Mouse (Mus musculus): ENCODE results near the gene Slc25a42. TPM values are rescaled to one million over a fixed set of nuclear protein-coding genes. Genes with fewer than 3 reads are reported as not detected.

Gene Slc25a42
- total RNA-seq, 2 experiments from 2014 or later: 43.9 to 44.0 TPM

- no peak for DNase-seq (ENCODE audit: low spot score in 2 of 2)
- Histone ChIP-seq H3K4me3 (no peak overlapping the region), H3K27ac (no peak overlapping the region)
- no peak for TF ChIP-seq CTCF (conservative IDR thresholded peaks at IDR 0.05)
Measured at GRCm38 (mm10) chr8:70157240-70157800, 54.8 kb downstream of the Slc25a42 start.

DNA sequence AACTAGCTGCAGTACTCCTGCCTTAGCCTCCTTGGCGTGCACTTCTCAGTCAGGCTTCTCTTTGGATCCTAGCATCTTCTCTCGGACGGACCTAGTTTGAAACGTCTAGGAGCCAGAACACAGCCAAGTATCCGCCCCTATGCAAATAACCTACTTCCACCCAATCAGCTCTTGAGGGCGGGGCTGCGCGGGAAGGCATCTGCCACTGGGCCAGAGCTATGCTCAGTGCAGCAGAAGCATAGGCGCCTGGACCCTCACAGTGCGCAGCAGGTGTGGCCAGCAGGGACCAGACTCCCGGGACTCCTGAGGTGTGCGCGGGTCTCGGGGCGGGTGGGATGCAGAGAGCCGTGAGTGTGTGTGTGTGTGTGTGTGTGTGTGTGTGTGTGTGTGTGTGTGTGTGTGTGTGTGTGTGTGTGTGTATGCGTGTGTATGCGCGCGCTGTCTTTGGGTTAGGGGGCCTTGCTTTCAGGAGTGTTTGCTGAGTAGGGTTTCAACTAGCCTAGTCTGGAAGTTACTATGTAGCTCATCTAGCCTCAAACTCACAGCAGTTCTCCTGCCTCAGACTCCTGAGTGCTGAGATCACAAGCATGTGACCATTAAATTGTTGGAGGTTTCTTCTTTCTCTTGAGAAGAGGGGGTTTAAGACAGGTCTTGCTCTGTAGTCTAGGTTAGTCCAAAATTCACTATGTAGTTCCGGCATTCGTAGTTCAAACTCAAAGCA lies 59.4 kb downstream of the Slc25a42 start:
- H3K27ac ChIP-seq: no peak overlapping the region
- H3K4me3 ChIP-seq: no peak overlapping the region
- TF ChIP-seq CTCF (conservative IDR thresholded peaks at IDR 0.05): no peak
- DNase-seq (ENCODE audit: low spot score in 2 of 2): peak in 1 of 2 experiments; percentile 41

DNA sequence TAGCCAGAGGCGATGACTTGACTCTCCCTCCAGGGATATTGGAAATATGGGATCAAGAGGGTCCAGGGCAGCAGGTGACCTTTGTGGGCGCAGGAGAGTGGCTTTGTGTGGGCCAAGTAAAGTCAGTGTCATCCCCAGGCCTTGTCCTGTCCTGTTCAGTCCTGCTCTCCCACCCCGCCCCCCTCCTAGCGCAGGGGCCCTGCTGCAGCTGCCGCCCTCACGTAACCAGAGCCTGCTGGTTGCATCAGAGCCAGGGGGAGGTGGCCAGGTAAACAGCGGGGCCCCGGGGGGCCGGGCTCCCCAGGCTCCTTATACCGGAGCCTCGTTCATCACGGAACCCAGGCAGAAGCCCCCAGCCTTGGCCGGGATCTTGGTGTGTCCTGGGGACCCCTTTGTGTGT lies 61.9 kb downstream of the Slc25a42 start:
- no peak for DNase-seq (ENCODE audit: low spot score in 2 of 2)
- TF ChIP-seq CTCF (conservative IDR thresholded peaks at IDR 0.05): no peak
- Histone ChIP-seq H3K27ac (no peak overlapping the region), H3K4me3 (no peak overlapping the region)

- Histone ChIP-seq H3K4me3 (no peak overlapping the region), H3K27ac (no peak overlapping the region)
- TF ChIP-seq CTCF (conservative IDR thresholded peaks at IDR 0.05): no peak
- no peak for DNase-seq (ENCODE audit: low spot score in 2 of 2)
Measured at GRCm38 (mm10) chr8:70147678-70148607, 64.2 kb downstream of the Slc25a42 start.

- Histone ChIP-seq H3K4me3 (peak overlapping the region; percentile 82), H3K27ac (peak overlapping the region; percentile 81)
- no peak; the same call in 1 of the 2 replicates for TF ChIP-seq CTCF (conservative IDR thresholded peaks at IDR 0.05)
- no peak for DNase-seq (ENCODE audit: low spot score in 2 of 2)
Measured at GRCm38 (mm10) chr8:70139981-70140380, 72.1 kb downstream of the Slc25a42 start.

DNA sequence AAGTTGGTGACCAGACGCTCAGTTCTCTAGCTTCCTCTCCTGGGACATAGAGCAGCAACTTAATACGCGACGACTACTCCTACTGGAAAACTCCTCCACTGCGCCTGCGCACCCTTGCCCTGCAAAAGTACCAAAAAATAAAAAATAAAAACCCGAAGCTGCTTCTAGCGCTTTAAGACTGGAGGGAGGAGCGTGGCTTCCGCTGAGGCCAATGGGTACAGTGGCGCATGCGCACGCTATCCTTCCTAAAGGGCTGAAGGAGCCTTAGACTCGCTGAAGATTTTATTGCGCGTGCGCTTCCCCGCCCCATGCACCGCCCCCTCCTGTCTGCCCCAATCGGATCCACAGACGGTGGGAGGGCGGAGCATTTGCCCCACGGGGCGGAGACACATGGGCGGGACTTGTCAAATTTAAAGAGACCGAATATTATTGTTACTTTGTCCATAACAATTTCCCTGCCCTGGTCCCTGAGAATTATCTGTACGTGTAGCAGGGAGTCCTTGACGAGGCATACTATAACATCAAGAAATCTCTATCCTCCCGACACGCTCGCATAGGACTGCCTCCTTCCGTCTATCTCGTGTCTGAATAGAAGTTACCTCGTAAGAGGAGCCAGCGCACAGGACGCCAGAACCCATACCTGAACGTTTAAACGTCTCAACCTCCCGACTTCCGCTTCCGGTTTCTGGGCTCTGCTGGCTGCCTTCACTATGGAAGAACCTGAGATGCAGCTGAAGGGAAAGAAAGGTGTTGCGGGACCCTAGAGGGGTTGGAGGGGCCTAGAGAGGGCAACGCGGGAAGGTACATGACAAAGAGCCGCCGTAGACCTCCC lies 72.9 kb downstream of the Slc25a42 start, which contains the start of the genes Rfxank, Borcs8 and Mef2b:
Gene Rfxank, minus strand, starts transcription at position 129 of the 832 bp plus-strand sequence.
Gene Borcs8, plus strand, starts transcription at position 474 of the 832 bp plus-strand sequence.
Gene Mef2b, plus strand, starts transcription at position 686 of the 832 bp plus-strand sequence.
- Histone ChIP-seq H3K4me3 (peak within 1 kb of the TSS; percentile 82), H3K27ac (peak within 1 kb of the TSS; percentile 88)
- TF ChIP-seq CTCF (conservative IDR thresholded peaks at IDR 0.05): peak; percentile 46
- DNase-seq (ENCODE audit: low spot score in 2 of 2): peak; percentile 97 to 99

- TF ChIP-seq CTCF (conservative IDR thresholded peaks at IDR 0.05): no peak
- Histone ChIP-seq H3K27ac (peak overlapping the region; percentile 88), H3K4me3 (peak overlapping the region; percentile 65)
- DNase-seq (ENCODE audit: low spot score in 2 of 2): no peak
Measured at GRCm38 (mm10) chr8:70137890-70138289, 74.2 kb downstream of the Slc25a42 start.

DNA sequence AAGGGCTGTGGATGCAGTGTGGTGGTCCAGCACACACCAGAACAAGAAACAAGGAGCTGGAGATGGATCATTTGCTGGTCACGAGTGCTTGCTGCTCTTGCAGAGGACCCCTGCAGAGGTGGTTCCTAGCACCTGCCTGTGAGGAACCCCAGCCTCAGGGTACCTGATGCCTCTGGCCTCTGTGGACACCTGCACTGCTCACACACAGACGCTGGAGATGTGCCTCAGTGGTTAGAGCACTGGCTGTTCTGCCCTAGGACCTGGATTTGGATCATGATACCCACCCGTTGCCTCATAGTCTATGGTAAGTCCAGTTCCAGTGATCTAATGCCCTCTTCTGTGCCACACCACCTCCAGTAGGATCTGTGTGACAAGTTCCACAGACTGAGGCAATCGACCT lies 75.5 kb downstream of the Slc25a42 start:
- H3K4me3 ChIP-seq: no peak overlapping the region
- H3K27ac ChIP-seq: no peak overlapping the region
- DNase-seq (ENCODE audit: low spot score in 2 of 2): no peak
- TF ChIP-seq CTCF (conservative IDR thresholded peaks at IDR 0.05): no peak

GRCm38 (mm10) chr8:70134931-70135330 lies 77.2 kb downstream of the Slc25a42 start:
- no peak for DNase-seq (ENCODE audit: low spot score in 2 of 2)
- Histone ChIP-seq H3K4me3 (no peak overlapping the region), H3K27ac (no peak overlapping the region)
- no peak for TF ChIP-seq CTCF (conservative IDR thresholded peaks at IDR 0.05)

Other genes starting within 250 kb of the Slc25a42 start
- gene Gatad2a, start 215.9 kb downstream of the Slc25a42 start, total RNA-seq (2021): 10 to 100 TPM; 29.7 to 32.4 TPM
- gene Mau2, start 169.6 kb downstream of the Slc25a42 start, total RNA-seq (2021): 10 to 100 TPM; 73.6 to 74.3 TPM
- 10 to 100 TPM; 56.1 to 56.9 TPM for gene Sugp1, start 169.5 kb downstream of the Slc25a42 start, total RNA-seq (2021)
- gene Tm6sf2, start 139.4 kb downstream of the Slc25a42 start, total RNA-seq (2021): 1 to 10 TPM; 3.1 to 7.4 TPM
- gene Hapln4, start 128.8 kb downstream of the Slc25a42 start, total RNA-seq (2021): 10 to 100 TPM; 89.0 to 99.7 TPM
- gene Ncan, start 91.4 kb downstream of the Slc25a42 start, total RNA-seq (2021): 100 to 1,000 TPM; 146 to 158 TPM
- 10 to 100 TPM; 29.2 to 32.8 TPM for gene Nr2c2ap, start 81.0 kb downstream of the Slc25a42 start, total RNA-seq (2021)
- 10 to 100 TPM; 14.2 to 15.7 TPM for gene Rfxank, start 73.2 kb downstream of the Slc25a42 start, total RNA-seq (2021)
- 10 to 100 TPM; 50.2 to 50.8 TPM for gene Borcs8, start 72.8 kb downstream of the Slc25a42 start, total RNA-seq (2021)
- under 1 TPM; 0.37 to 0.41 TPM for gene Mef2b, start 72.6 kb downstream of the Slc25a42 start, total RNA-seq (2021)
- 10 to 100 TPM; 46.4 to 59.0 TPM for gene Tmem161a, start 39.9 kb downstream of the Slc25a42 start, total RNA-seq (2021)
- 100 to 1,000 TPM; 130 to 131 TPM for gene Sugp2, start 21.9 kb upstream of the Slc25a42 start, total RNA-seq (2021)
- 10 to 100 TPM; 45.6 to 47.1 TPM for gene Armc6, start 22.2 kb upstream of the Slc25a42 start, total RNA-seq (2021)
- 10 to 100 TPM; 87.7 to 90.5 TPM for gene Homer3, start 70.5 kb upstream of the Slc25a42 start, total RNA-seq (2021)
- gene Ddx49, start 90.2 kb upstream of the Slc25a42 start, total RNA-seq (2021): 10 to 100 TPM; 45.5 to 52.1 TPM
- gene Cope, start 90.2 kb upstream of the Slc25a42 start, total RNA-seq (2021): 100 to 1,000 TPM; 139 to 157 TPM
- 100 to 1,000 TPM; 110 to 113 TPM for gene Cers1, start 103.5 kb upstream of the Slc25a42 start, total RNA-seq (2021)
- 10 to 100 TPM; 12.1 to 14.4 TPM for gene Gdf1, start 117.5 kb upstream of the Slc25a42 start, total RNA-seq (2021)
- 10 to 100 TPM; 67.7 to 68.7 TPM for gene Upf1, start 141.0 kb upstream of the Slc25a42 start, total RNA-seq (2021)
- gene Comp, start 161.3 kb upstream of the Slc25a42 start, total RNA-seq (2021): under 1 TPM; 0.29 to 0.56 TPM
- 100 to 1,000 TPM; 191 to 208 TPM for gene Crtc1, start 227.3 kb upstream of the Slc25a42 start, total RNA-seq (2021)